Mouse (Mus musculus) embryonic fibroblast, embryonic 13.5 days (primary cell): ENCODE results near the gene Map3k5. TPM values are rescaled to one million over a fixed set of nuclear protein-coding genes. Genes with fewer than 3 reads are reported as not detected.

ENCODE experiments used
- H3K27ac ChIP-seq: 2 replicates; pipeline ENCODE4 v1.5.1; 2012; ENCODE audit warnings: low read length, control low read depth, inconsistent platforms; ENCODE audit not compliant: insufficient read depth
- H3K4me1 ChIP-seq: 2 replicates; pipeline ENCODE4 v1.6.1; 2011; ENCODE audit warnings: low read length; ENCODE audit not compliant: control insufficient read depth, insufficient read depth
- H3K4me3 ChIP-seq: 2 replicates; pipeline ENCODE4 v1.5.1; 2011; ENCODE audit warnings: mild to moderate bottlenecking, control low read depth, low read length; ENCODE audit not compliant: insufficient read depth
- CTCF ChIP-seq: IDR thresholded peaks from 2 replicates; pipeline ENCODE4 v1.5.1; 2011; ENCODE audit warnings: mild to moderate bottlenecking, control low read depth, low read length, moderate library complexity, borderline replicate concordance; ENCODE audit not compliant: insufficient read depth
- POLR2A ChIP-seq: IDR thresholded peaks from 2 replicates; pipeline ENCODE4 v1.6.1; 2011; ENCODE audit warnings: low read depth, mild to moderate bottlenecking, control low read depth, low read length, moderate library complexity
- polyA plus RNA-seq: library from polyadenylated mRNA; stranded (reverse); fragments of >200 nt; gene quantifications from 2 replicates; pipeline ENCODE4 v1.2.4, GENCODE M21; 2011; ENCODE audit warnings: low read depth; ENCODE audit not compliant: missing spikeins, insufficient read length

Gene Map3k5
- polyA plus RNA-seq, 1 experiment = 4.7 TPM

- Histone ChIP-seq H3K4me1 (no peaks in the 10 kb centered on the region), H3K4me3 (no peak overlapping the region), H3K27ac (no peak overlapping the region)
- TF ChIP-seq POLR2A (no peak), CTCF (no peak)
Observed at GRCm38 (mm10) chr10:19996151-19996550, 61.9 kb downstream of the Map3k5 start.

- TF ChIP-seq CTCF (no peak), POLR2A (no peak)
- H3K4me3 ChIP-seq = no peak overlapping the region
- no peak overlapping the region for H3K27ac ChIP-seq
- H3K4me1 ChIP-seq = no peaks in the 10 kb centered on the region
Observed at GRCm38 (mm10) chr10:19999703-20000407, 65.6 kb downstream of the Map3k5 start.

GRCm38 (mm10) chr10:20000408-20000770, 66.1 kb downstream of the Map3k5 start:
- TF ChIP-seq POLR2A = no peak
- no peak for TF ChIP-seq CTCF
- Histone ChIP-seq H3K4me1 (no peaks in the 10 kb centered on the region), H3K27ac (no peak overlapping the region), H3K4me3 (no peak overlapping the region)

GRCm38 (mm10) chr10:20001990-20002389, 67.7 kb downstream of the Map3k5 start:
- H3K4me3 ChIP-seq = no peak overlapping the region
- no peak overlapping the region for H3K27ac ChIP-seq
- no peaks in the 10 kb centered on the region for H3K4me1 ChIP-seq
- TF ChIP-seq POLR2A = no peak
- no peak for TF ChIP-seq CTCF

GRCm38 (mm10) chr10:20003006-20003405, 68.7 kb downstream of the Map3k5 start:
- no peak overlapping the region for H3K27ac ChIP-seq
- no peaks in the 10 kb centered on the region for H3K4me1 ChIP-seq
- no peak for TF ChIP-seq POLR2A
- no peak for TF ChIP-seq CTCF
- no peak overlapping the region for H3K4me3 ChIP-seq

GRCm38 (mm10) chr10:20004786-20005185, 70.5 kb downstream of the Map3k5 start:
- TF ChIP-seq CTCF (no peak), POLR2A (no peak)
- Histone ChIP-seq H3K4me1 (no peaks in the 10 kb centered on the region), H3K27ac (no peak overlapping the region), H3K4me3 (no peak overlapping the region)

GRCm38 (mm10) chr10:20005491-20005952, 71.2 kb downstream of the Map3k5 start:
- Histone ChIP-seq H3K27ac (no peak overlapping the region), H3K4me3 (no peak overlapping the region), H3K4me1 (no peaks in the 10 kb centered on the region)
- TF ChIP-seq POLR2A = no peak
- TF ChIP-seq CTCF = no peak

GRCm38 (mm10) chr10:20006333-20007093, 72.2 kb downstream of the Map3k5 start:
- H3K4me3 ChIP-seq = no peak overlapping the region
- H3K27ac ChIP-seq = no peak overlapping the region
- no peaks in the 10 kb centered on the region for H3K4me1 ChIP-seq
- TF ChIP-seq POLR2A = no peak
- no peak for TF ChIP-seq CTCF

GRCm38 (mm10) chr10:20009310-20009709, 75.0 kb downstream of the Map3k5 start:
- Histone ChIP-seq H3K4me1 (no peaks in the 10 kb centered on the region), H3K27ac (no peak overlapping the region), H3K4me3 (no peak overlapping the region)
- TF ChIP-seq POLR2A (no peak), CTCF (no peak)

- no peak overlapping the region for H3K27ac ChIP-seq
- no peak for TF ChIP-seq POLR2A
- TF ChIP-seq CTCF = no peak
- no peaks in the 10 kb centered on the region for H3K4me1 ChIP-seq
- H3K4me3 ChIP-seq = no peak overlapping the region
Observed at GRCm38 (mm10) chr10:20010018-20010417, 75.7 kb downstream of the Map3k5 start.
